Mouse (Mus musculus) embryonic fibroblast, embryonic 13.5 days (primary cell): ENCODE results near the gene Gm1110.

ENCODE experiments used
- CTCF ChIP-seq: IDR thresholded peaks from 2 replicates; pipeline ENCODE4 v1.5.1; 2011; ENCODE audit warnings: mild to moderate bottlenecking, control low read depth, low read length, moderate library complexity, borderline replicate concordance; ENCODE audit not compliant: insufficient read depth
- POLR2A ChIP-seq: IDR thresholded peaks from 2 replicates; pipeline ENCODE4 v1.6.1; 2011; ENCODE audit warnings: low read depth, mild to moderate bottlenecking, control low read depth, low read length, moderate library complexity

DNA sequence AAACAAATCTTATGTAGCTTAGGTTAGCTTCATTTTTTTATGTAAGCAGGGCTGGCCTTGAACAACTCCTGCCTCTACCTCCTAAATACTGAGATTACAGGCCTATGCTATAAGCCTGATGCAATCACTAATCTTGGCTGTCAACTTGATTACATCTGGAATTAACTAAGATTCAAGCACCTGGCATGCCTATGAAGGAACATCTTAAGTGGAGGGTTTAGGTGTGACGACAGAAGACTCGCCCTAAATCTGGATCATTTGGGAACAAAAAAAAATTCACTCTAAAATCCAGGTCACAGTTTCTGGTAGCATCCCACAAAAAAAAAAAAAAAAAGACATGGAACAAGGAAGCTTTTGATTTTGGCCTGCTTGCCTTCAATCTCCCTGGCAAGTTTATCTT lies 3.1 kb downstream of the Gm1110 start:
- no peak for TF ChIP-seq CTCF
- TF ChIP-seq POLR2A: no peak
